Mouse (Mus musculus) embryonic facial prominence, embryonic 12.5 days (tissue): Measurements from ENCODE around the gene Cd47. TPM values are rescaled to one million over a fixed set of nuclear protein-coding genes. Genes with fewer than 3 reads are reported as not detected.
A peak's percentile ranks its signal among the peaks of the same experiment; 100 is the strongest.

Experiments
- ATAC-seq: fragments of 200-750 bp; cut with Nextera tagmentation; 2 replicates; pipeline ENCODE4 v1.8.0; 2017; ENCODE audit not compliant: insufficient number of reproducible peaks, insufficient read depth, low FRiP score, low TSS enrichment
- H3K27ac ChIP-seq: fragments of 300-500 bp; sonication (generic); 2 replicates; pipeline ENCODE4 v1.5.1; 2016; ENCODE audit warnings: mild to moderate bottlenecking
- H3K27me3 ChIP-seq: fragments of 300-500 bp; sonication (generic); 2 replicates; pipeline ENCODE4 v1.6.1; 2016; ENCODE audit warnings: mild to moderate bottlenecking, moderate library complexity
- H3K36me3 ChIP-seq: fragments of 300-500 bp; sonication (generic); 2 replicates; pipeline ENCODE4 v1.6.1; 2016; ENCODE audit warnings: mild to moderate bottlenecking
- H3K4me1 ChIP-seq: fragments of 300-500 bp; sonication (generic); 2 replicates; pipeline ENCODE4 v1.6.1; 2016
- H3K4me2 ChIP-seq: fragments of 300-500 bp; sonication (generic); replicated peaks from 2 replicates; pipeline ENCODE4 v1.6.1; 2016; ENCODE audit warnings: mild to moderate bottlenecking, moderate library complexity
- H3K4me3 ChIP-seq: fragments of 300-500 bp; sonication (generic); 2 replicates; pipeline ENCODE4 v1.5.1; 2016; ENCODE audit warnings: mild to moderate bottlenecking
- H3K9ac ChIP-seq: fragments of 300-500 bp; sonication (generic); 2 replicates; pipeline ENCODE4 v1.6.1; 2016; ENCODE audit warnings: mild to moderate bottlenecking, moderate library complexity
- H3K9me3 ChIP-seq: fragments of 300-500 bp; sonication (generic); 2 replicates; pipeline ENCODE4 v1.6.1; 2016; ENCODE audit warnings: mild to moderate bottlenecking, moderate library complexity
- WGBS: fragments of 180-500 bp; shearing (Covaris S2); methylation state at CpG from one replicate; pipeline ENCODE4 v1.1.7; 2016; 5-methylcytosine and 5-hydroxymethylcytosine counted together
- polyA plus RNA-seq: library from polyadenylated mRNA; unstranded; fragments of >200 nt; fragmentation: Nextera tagmentation; extraction: Ambion mirVana; gene quantifications from 2 replicates; pipeline ENCODE4 v1.2.1, GENCODE M21; 2016

The Cd47 gene
- polyA plus RNA-seq, 1 experiment from 2014 or later: 59.8 TPM

GRCm38 (mm10) chr16:49839681-49840535 lies 39.6 kb downstream of the Cd47 start:
- Histone ChIP-seq H3K9me3 (no peaks in the 10 kb centered on the region), H3K4me3 (no peak overlapping the region), H3K36me3 (no peaks in the 10 kb centered on the region), H3K27me3 (no peaks in the 10 kb centered on the region), H3K27ac (no peak overlapping the region), H3K4me2 (no peak overlapping the region), H3K9ac (no peak overlapping the region), H3K4me1 (no peaks in the 10 kb centered on the region)
- 61% methylated on average over 15 of the region's 15 CpGs for WGBS
- ATAC-seq: no peak

- 77% methylated on average over 1 of the region's 1 CpGs for WGBS
- H3K27ac ChIP-seq: no peak overlapping the region
- no peaks in the 10 kb centered on the region for H3K27me3 ChIP-seq
- H3K4me1 ChIP-seq: no peaks in the 10 kb centered on the region
- no peaks in the 10 kb centered on the region for H3K9me3 ChIP-seq
- no peak overlapping the region for H3K4me3 ChIP-seq
- no peak overlapping the region for H3K4me2 ChIP-seq
- no peak for ATAC-seq
- no peak overlapping the region for H3K9ac ChIP-seq
- no peaks in the 10 kb centered on the region for H3K36me3 ChIP-seq
These were observed 43.4 kb downstream of the Cd47 start for GRCm38 (mm10) chr16:49843723-49844122.

GRCm38 (mm10) chr16:49847224-49848003 lies 47.1 kb downstream of the Cd47 start:
- Histone ChIP-seq H3K4me3 (no peak overlapping the region), H3K9ac (no peak overlapping the region), H3K27me3 (no peaks in the 10 kb centered on the region), H3K36me3 (no peaks in the 10 kb centered on the region), H3K4me2 (no peak overlapping the region), H3K4me1 (no peaks in the 10 kb centered on the region), H3K27ac (no peak overlapping the region), H3K9me3 (no peaks in the 10 kb centered on the region)
- ATAC-seq: no peak
- 83% methylated on average over 5 of the region's 5 CpGs for WGBS

GRCm38 (mm10) chr16:49848651-49849050 lies 48.3 kb downstream of the Cd47 start:
- Histone ChIP-seq H3K9me3 (no peaks in the 10 kb centered on the region), H3K27me3 (no peaks in the 10 kb centered on the region), H3K9ac (no peak overlapping the region), H3K27ac (no peak overlapping the region), H3K4me1 (no peaks in the 10 kb centered on the region), H3K4me3 (no peak overlapping the region), H3K36me3 (no peaks in the 10 kb centered on the region), H3K4me2 (no peak overlapping the region)
- WGBS: 71% methylated on average over 1 of the region's 1 CpGs
- no peak for ATAC-seq

GRCm38 (mm10) chr16:49852940-49853339 lies 52.6 kb downstream of the Cd47 start:
- 89% methylated on average over 3 of the region's 3 CpGs for WGBS
- no peak for ATAC-seq

GRCm38 (mm10) chr16:49853633-49854032 lies 53.3 kb downstream of the Cd47 start:
- ATAC-seq: no peak
- 85% methylated on average over 6 of the region's 6 CpGs for WGBS

More at GRCm38 (mm10) chr16:49852940-49853339, 52.6 kb downstream of the Cd47 start:
- no peak overlapping the region for H3K27ac ChIP-seq
- no peaks in the 10 kb centered on the region for H3K36me3 ChIP-seq
- H3K27me3 ChIP-seq: no peaks in the 10 kb centered on the region
- no peak overlapping the region for H3K9ac ChIP-seq
- no peak overlapping the region for H3K4me2 ChIP-seq
- 0 out of 2 replicates have a peak, but pooled peaks cover 4% of the 10 kb centered on the region for H3K4me1 ChIP-seq
- no peaks in the 10 kb centered on the region for H3K9me3 ChIP-seq
- H3K4me3 ChIP-seq: no peak overlapping the region

GRCm38 (mm10) chr16:49854194-49854593 lies 53.9 kb downstream of the Cd47 start:
- peaks cover 10% of the 10 kb centered on the region; the same call in 1 of the 2 replicates for H3K4me1 ChIP-seq
- H3K27me3 ChIP-seq: no peaks in the 10 kb centered on the region
- H3K27ac ChIP-seq: no peak overlapping the region
- H3K9me3 ChIP-seq: no peaks in the 10 kb centered on the region
- 89% methylated on average over 6 of the region's 6 CpGs for WGBS
- no peak overlapping the region for H3K4me2 ChIP-seq
- H3K4me3 ChIP-seq: no peak overlapping the region
- no peak overlapping the region for H3K9ac ChIP-seq
- no peak for ATAC-seq
- no peaks in the 10 kb centered on the region for H3K36me3 ChIP-seq

More at GRCm38 (mm10) chr16:49853633-49854032, 53.3 kb downstream of the Cd47 start:
- no peak overlapping the region for H3K27ac ChIP-seq
- H3K36me3 ChIP-seq: no peaks in the 10 kb centered on the region
- peaks cover 6% of the 10 kb centered on the region; the same call in 1 of the 2 replicates for H3K4me1 ChIP-seq
- H3K9me3 ChIP-seq: no peaks in the 10 kb centered on the region
- H3K4me3 ChIP-seq: no peak overlapping the region
- no peaks in the 10 kb centered on the region for H3K27me3 ChIP-seq
- H3K4me2 ChIP-seq: no peak overlapping the region
- no peak overlapping the region for H3K9ac ChIP-seq

- no peaks in the 10 kb centered on the region for H3K27me3 ChIP-seq
- H3K4me3 ChIP-seq: peak overlapping the region; percentile 73
- no peaks in the 10 kb centered on the region for H3K9me3 ChIP-seq
- WGBS: under 1% methylated on average over 67 of the region's 74 CpGs
- H3K36me3 ChIP-seq: no peaks in the 10 kb centered on the region
- peaks cover 10% of the 10 kb centered on the region; the same call in 1 of the 2 replicates for H3K4me1 ChIP-seq
- H3K27ac ChIP-seq: peak overlapping the region; percentile 97
- peak; percentile 95 for ATAC-seq
- peak overlapping the region; percentile 58 for H3K4me2 ChIP-seq
- peak overlapping the region; percentile 83 for H3K9ac ChIP-seq
These were observed 54.9 kb downstream of the Cd47 start for GRCm38 (mm10) chr16:49854931-49855835.

GRCm38 (mm10) chr16:49855836-49856503 lies 55.6 kb downstream of the Cd47 start:
- Histone ChIP-seq H3K4me2 (peak overlapping the region; percentile 58), H3K4me3 (peak overlapping the region; percentile 73), H3K9me3 (no peaks in the 10 kb centered on the region), H3K27ac (peak overlapping the region; percentile 97), H3K36me3 (no peaks in the 10 kb centered on the region), H3K4me1 (peaks cover 10% of the 10 kb centered on the region; the same call in 1 of the 2 replicates), H3K9ac (peak overlapping the region; percentile 83), H3K27me3 (no peaks in the 10 kb centered on the region)
- peak; percentile 76 for ATAC-seq
- WGBS: under 1% methylated on average over 37 of the region's 39 CpGs

- H3K27me3 ChIP-seq: no peaks in the 10 kb centered on the region
- no peak for ATAC-seq
- no peaks in the 10 kb centered on the region for H3K36me3 ChIP-seq
These were observed 56.3 kb downstream of the Cd47 start for GRCm38 (mm10) chr16:49856661-49857060.

More at GRCm38 (mm10) chr16:49856661-49857060, 56.3 kb downstream of the Cd47 start:
- Histone ChIP-seq H3K9me3 (no peaks in the 10 kb centered on the region), H3K4me3 (peak overlapping the region; percentile 73), H3K4me1 (peaks cover 10% of the 10 kb centered on the region; the same call in 1 of the 2 replicates), H3K4me2 (peak overlapping the region; percentile 58), H3K27ac (no peak overlapping the region), H3K9ac (peak overlapping the region; percentile 83)
- 36% methylated on average over 8 of the region's 8 CpGs for WGBS
